Mouse (Mus musculus) limb, embryonic 14.5 days (tissue): ENCODE measurements at regions not wholly inside any gene's neighbourhood (a gene's known extent, or its start where the extent isn't known, plus 50 kb on each side); places are given as distances from the start of the nearest gene placed in this dataset. TPM values are rescaled to one million over a fixed set of nuclear protein-coding genes. Genes with fewer than 3 reads are reported as not detected.

ENCODE experiments used
- ATAC-seq: fragments of 200-750 bp; cut with Nextera tagmentation; 2 replicates; pipeline ENCODE4 v1.8.0; 2017; ENCODE audit warnings: low read depth, moderate number of reproducible peaks, moderate TSS enrichment; ENCODE audit not compliant: low FRiP score
- DNase-seq: peaks from one replicate; pipeline ENCODE4 v3.0.0-alpha.2; 2015; ENCODE audit warnings: low spot score
- H3K27ac ChIP-seq: fragments of 300-500 bp; sonication (generic); replicated peaks from 2 replicates; pipeline ENCODE4 v1.5.1; 2014; ENCODE audit warnings: low read depth, mild to moderate bottlenecking, low read length, moderate library complexity, mixed read lengths
- H3K27me3 ChIP-seq: fragments of 300-500 bp; sonication (generic); 2 replicates; pipeline ENCODE4 v1.6.1; 2014; ENCODE audit warnings: low read length, mixed read lengths; ENCODE audit not compliant: control insufficient read depth, insufficient read depth
- H3K36me3 ChIP-seq: fragments of 300-500 bp; sonication (generic); 2 replicates; pipeline ENCODE4 v1.6.1; 2014; ENCODE audit warnings: mild to moderate bottlenecking, low read length, moderate library complexity, mixed read lengths; ENCODE audit not compliant: control insufficient read depth, insufficient read depth
- H3K4me1 ChIP-seq: fragments of 300-500 bp; sonication (generic); 2 replicates; pipeline ENCODE4 v1.6.1; 2014; ENCODE audit warnings: antibody characterized with exemption, low read length, mixed read lengths; ENCODE audit not compliant: control insufficient read depth, insufficient read depth
- H3K4me2 ChIP-seq: fragments of 300-500 bp; sonication (generic); replicated peaks from 2 replicates; pipeline ENCODE4 v1.6.1; 2014; ENCODE audit warnings: low read depth, mild to moderate bottlenecking, low read length, moderate library complexity; ENCODE audit not compliant: severe bottlenecking
- H3K4me3 ChIP-seq: fragments of 300-500 bp; sonication (generic); replicated peaks from 2 replicates; pipeline ENCODE4 v1.5.1; 2014; ENCODE audit warnings: low read length
- H3K9ac ChIP-seq: fragments of 300-500 bp; sonication (generic); 2 replicates; pipeline ENCODE4 v1.6.1; 2014; ENCODE audit warnings: mild to moderate bottlenecking, low read depth, low read length, moderate library complexity; ENCODE audit not compliant: severe bottlenecking
- H3K9me3 ChIP-seq: fragments of 300-500 bp; sonication (generic); 2 replicates; pipeline ENCODE4 v1.6.1; 2016; ENCODE audit warnings: low read length; ENCODE audit not compliant: control insufficient read depth
- POLR2A ChIP-seq: fragments of 200-500 bp; IDR thresholded peaks from 2 replicates; pipeline ENCODE4 v1.8.0; 2012; ENCODE audit warnings: inconsistent platforms, mild to moderate bottlenecking, moderate library complexity, borderline replicate concordance; ENCODE audit not compliant: insufficient read depth, insufficient read length; ENCODE audit errors: extremely low read depth
- WGBS: fragments of 180-500 bp; shearing (Covaris S2); extraction: QIAGEN DNeasy Blood & Tissue Kit; methylation state at CpG from one replicate; pipeline ENCODE4 v1.1.7; 2014; 5-methylcytosine and 5-hydroxymethylcytosine counted together
- microRNA-seq: library from miRNA; unstranded; fragments of <30 nt; microRNA quantifications from one replicate; pipeline ENCODE4, GENCODE M21; 2016

DNA sequence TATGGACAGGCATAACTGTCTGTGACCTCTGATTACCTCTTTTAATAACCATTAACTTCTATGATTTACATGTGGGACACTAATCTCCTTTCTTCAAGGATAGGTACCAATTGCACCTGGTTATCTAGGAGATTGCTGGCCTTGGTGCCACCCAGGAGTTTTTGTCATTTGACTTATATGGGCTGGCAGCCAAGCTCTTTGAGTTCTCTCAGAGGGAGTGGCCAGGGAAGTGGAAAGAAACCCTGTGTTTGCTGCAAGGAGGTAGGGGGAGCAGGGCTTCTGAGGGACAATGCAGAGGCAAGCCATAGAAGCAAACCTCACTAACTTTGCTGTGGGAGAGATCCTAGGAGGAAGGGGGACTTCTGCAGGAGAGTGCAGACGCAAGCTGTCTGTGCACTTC lies 427.8 kb upstream of the Pabpc4l start:
- H3K9ac ChIP-seq, result no peak overlapping the region
- H3K4me1 ChIP-seq, result no peaks in the 10 kb centered on the region
- H3K4me3 ChIP-seq, result no peak overlapping the region
- H3K36me3 ChIP-seq, result no peaks in the 10 kb centered on the region
- no peak for ATAC-seq
- no peaks in the 10 kb centered on the region for H3K9me3 ChIP-seq
- no peak for DNase-seq
- no peak overlapping the region for H3K4me2 ChIP-seq
- no peaks in the 10 kb centered on the region for H3K27me3 ChIP-seq
- TF ChIP-seq POLR2A, result no peak
- 100% methylated on average over 1 of the region's 1 CpGs for WGBS
- H3K27ac ChIP-seq, result no peak overlapping the region

DNA sequence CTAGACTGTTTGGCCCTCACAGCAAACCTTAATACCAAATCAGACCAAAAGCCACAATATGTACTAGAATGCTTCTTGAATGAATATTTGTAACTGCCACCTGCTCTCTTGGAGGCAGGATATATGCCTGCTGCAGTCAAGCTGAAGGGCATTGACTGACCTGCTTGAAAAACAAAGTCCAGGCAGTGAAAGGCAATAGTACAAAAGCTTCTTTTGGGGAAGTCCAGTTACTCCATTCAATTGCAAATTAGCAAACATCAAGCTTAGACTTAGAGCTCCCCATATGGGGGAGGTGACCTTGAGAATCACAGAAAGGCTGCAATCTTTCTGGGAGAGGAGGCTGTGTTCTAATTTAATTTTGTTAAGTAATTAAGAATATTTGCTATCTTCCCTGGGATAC lies 422.9 kb upstream of the Pabpc4l start:
- Histone ChIP-seq H3K9ac (no peak overlapping the region), H3K27ac (no peak overlapping the region), H3K4me3 (no peak overlapping the region), H3K9me3 (no peaks in the 10 kb centered on the region), H3K4me1 (no peaks in the 10 kb centered on the region), H3K4me2 (no peak overlapping the region), H3K36me3 (no peaks in the 10 kb centered on the region), H3K27me3 (no peaks in the 10 kb centered on the region)
- TF ChIP-seq POLR2A, result no peak
- ATAC-seq (no peak), DNase-seq (no peak)

DNA sequence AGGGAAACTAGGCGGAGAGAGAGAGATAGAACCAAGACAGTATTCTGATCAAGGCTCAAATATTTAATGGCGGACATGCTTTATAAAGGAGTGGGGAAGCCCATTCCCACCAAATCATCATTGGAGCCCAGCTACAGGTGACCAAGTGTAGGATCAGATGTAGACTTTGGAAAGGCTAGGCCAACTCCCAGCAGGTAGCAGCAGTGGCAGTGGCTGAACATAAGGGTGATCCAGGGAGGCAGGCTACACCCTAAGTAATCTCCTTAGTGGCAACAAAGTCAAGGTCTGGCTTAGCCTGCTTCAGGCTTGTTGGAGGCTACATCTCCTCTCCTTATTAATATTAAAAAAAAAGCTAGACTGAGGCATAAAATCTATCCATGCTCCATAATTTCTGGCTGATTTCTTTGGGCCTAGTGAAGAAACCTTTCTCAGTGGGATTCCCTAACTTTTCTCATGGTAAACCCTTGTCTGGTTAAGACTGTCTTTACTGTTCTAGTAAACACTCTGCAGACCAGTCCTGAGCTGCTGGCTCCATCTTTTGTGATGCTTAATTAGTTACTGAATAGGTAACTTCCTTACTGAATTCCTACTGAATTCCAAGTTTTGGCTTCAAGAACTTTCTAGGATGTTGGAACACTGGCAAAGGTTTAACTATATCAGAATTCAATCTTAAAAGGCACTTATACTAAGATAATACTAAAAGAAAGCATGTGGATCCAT lies 421.7 kb upstream of the Pabpc4l start:
- no peaks in the 10 kb centered on the region for H3K27me3 ChIP-seq
- 100% methylated on average over 2 of the region's 2 CpGs for WGBS
- H3K27ac ChIP-seq, result no peak overlapping the region
- H3K36me3 ChIP-seq, result no peaks in the 10 kb centered on the region
- H3K4me1 ChIP-seq, result no peaks in the 10 kb centered on the region
- H3K4me2 ChIP-seq, result no peak overlapping the region
- H3K9ac ChIP-seq, result no peak overlapping the region
- H3K4me3 ChIP-seq, result no peak overlapping the region
- H3K9me3 ChIP-seq, result no peaks in the 10 kb centered on the region
- no peak for DNase-seq
- ATAC-seq, result no peak
- no peak for TF ChIP-seq POLR2A

DNA sequence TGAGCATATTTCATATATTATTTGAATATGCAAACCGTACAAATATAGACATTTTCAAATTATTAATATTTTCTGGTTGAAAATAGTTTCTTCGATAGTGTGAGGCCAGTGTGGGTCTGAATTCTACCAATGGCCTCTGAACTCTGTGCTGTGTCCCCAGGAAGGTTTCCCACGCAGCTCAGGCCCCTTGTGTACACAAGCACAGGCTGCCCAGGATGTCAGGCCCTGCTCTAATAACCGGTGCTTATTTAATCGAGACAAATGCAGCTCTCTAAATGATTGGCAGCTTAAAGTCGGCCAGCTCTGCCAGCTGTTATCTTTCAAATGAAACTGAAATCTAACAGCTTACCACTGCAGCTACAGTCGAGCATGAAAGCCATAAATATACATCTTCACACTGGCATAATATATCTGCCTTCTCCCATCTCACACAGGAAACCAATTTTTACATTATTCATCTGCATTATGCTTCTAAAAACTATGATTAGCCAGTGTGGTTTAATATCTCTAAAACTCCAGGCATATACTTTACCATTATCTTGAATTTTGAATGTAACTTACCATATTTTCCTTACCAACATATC lies 400.5 kb upstream of the Pabpc4l start:
- DNase-seq (no peak), ATAC-seq (no peak)
- H3K4me3 ChIP-seq, result no peak overlapping the region
- no peak overlapping the region for H3K4me2 ChIP-seq
- H3K4me1 ChIP-seq, result no peaks in the 10 kb centered on the region
- no peaks in the 10 kb centered on the region for H3K9me3 ChIP-seq
- no peak overlapping the region for H3K27ac ChIP-seq
- no peak overlapping the region for H3K9ac ChIP-seq
- no peaks in the 10 kb centered on the region for H3K36me3 ChIP-seq
- TF ChIP-seq POLR2A, result no peak
- H3K27me3 ChIP-seq, result no peaks in the 10 kb centered on the region
- WGBS, result 68% methylated on average over 7 of the region's 7 CpGs

DNA sequence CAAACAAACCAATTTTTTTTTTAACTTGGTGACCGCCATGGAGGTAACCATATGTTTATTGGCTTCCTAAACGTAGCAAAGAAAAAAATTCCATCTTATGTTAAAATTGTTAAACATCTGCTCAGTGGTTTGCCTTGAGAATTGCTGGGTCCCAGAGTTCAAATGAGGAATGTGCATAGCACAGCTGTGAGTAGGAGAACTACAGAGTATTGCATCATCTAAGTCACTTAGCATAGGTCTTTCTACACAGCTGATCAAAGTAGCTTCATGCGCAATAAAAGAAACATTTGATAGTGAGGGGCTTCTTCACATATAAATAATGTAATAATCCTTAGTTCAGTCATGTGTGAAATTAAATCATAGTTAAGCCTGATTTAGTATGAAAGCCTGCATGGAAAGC lies 380.7 kb upstream of the Pabpc4l start:
- WGBS, result 80% methylated on average over 3 of the region's 3 CpGs
- Histone ChIP-seq H3K4me1 (no peaks in the 10 kb centered on the region), H3K4me3 (no peak overlapping the region), H3K36me3 (no peaks in the 10 kb centered on the region), H3K27ac (no peak overlapping the region), H3K27me3 (no peaks in the 10 kb centered on the region), H3K9me3 (no peaks in the 10 kb centered on the region), H3K4me2 (no peak overlapping the region), H3K9ac (no peak overlapping the region)
- no peak for TF ChIP-seq POLR2A
- no peak for ATAC-seq
- DNase-seq, result no peak

Small RNA genes in the stretch of these regions (microRNA-seq; reads per million reads assigned to microRNA genes)
- not detected for gene Mir6379
